Mouse (Mus musculus): ENCODE data around the gene Hmgn5.
A peak's percentile ranks its signal among the peaks of the same experiment; 100 is the strongest.

Hmgn5 gene

GRCm38 (mm10) chrX:109013283-109013682 lies at the start of gene Hmgn5:
Gene Hmgn5, minus strand, starts transcription at chrX:109013404.
- peak; percentile 95 for DNase-seq

- no peak for DNase-seq
Measured at GRCm38 (mm10) chrX:109047773-109048172, 34.6 kb upstream of the Hmgn5 start.

GRCm38 (mm10) chrX:109026224-109026623 lies 13.0 kb upstream of the Hmgn5 start:
- no peak for DNase-seq

- no peak for DNase-seq
Measured at GRCm38 (mm10) chrX:109020858-109021257, 7.7 kb upstream of the Hmgn5 start.

- no peak for DNase-seq
Measured at GRCm38 (mm10) chrX:109014166-109014565, 962 bp upstream of the Hmgn5 start.

GRCm38 (mm10) chrX:109013686-109014085 lies 482 bp upstream of the Hmgn5 start:
- peak; percentile 55 for DNase-seq

GRCm38 (mm10) chrX:109012371-109013031 lies 703 bp downstream of the Hmgn5 start:
- peak; percentile 64 for DNase-seq

- peak; percentile 15 for DNase-seq
Measured at GRCm38 (mm10) chrX:109011611-109012185, 1.5 kb downstream of the Hmgn5 start.

GRCm38 (mm10) chrX:109001277-109001676 lies 11.9 kb downstream of the Hmgn5 start:
- DNase-seq: peak; percentile 9
